Mouse (Mus musculus) subcutaneous adipose tissue, adult 2 months (tissue): ENCODE measurements around the gene Tgm7. TPM values are rescaled to one million over a fixed set of nuclear protein-coding genes. Genes with fewer than 3 reads are reported as not detected.

Experiments used
- polyA plus RNA-seq: library from polyadenylated mRNA; depleted of rRNA; stranded (reverse); fragments of >200 nt; gene quantifications from 2 replicates; pipeline ENCODE4 v1.2.3, GENCODE M21; 2012; ENCODE audit warnings: low replicate concordance; rRNA removed

Tgm7 gene
- 0.06 and 0.13 TPM in 2 replicates for polyA plus RNA-seq

DNA sequence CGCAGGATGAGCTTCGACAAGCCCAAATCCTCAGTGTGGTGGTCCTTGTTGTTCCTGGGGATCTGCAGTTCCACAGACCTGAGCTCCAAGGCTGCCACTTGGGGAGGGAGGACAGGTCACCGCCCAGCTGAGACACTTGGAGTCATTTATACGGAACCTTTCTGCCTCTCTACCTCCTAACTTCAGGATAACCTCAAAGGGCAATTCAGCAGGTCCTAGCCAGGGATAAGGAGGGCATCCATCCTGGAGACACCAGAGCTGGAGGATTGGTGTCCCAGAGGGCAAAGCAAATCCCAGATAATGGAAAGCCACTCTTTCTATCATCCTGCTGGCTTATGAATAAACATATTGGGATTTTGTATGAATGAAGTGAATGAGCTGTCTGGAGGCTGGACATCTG is at the start of gene Tgm7:
TSS of gene Tgm7 (minus strand) at position 101 of the 400 bp plus-strand sequence.

DNA sequence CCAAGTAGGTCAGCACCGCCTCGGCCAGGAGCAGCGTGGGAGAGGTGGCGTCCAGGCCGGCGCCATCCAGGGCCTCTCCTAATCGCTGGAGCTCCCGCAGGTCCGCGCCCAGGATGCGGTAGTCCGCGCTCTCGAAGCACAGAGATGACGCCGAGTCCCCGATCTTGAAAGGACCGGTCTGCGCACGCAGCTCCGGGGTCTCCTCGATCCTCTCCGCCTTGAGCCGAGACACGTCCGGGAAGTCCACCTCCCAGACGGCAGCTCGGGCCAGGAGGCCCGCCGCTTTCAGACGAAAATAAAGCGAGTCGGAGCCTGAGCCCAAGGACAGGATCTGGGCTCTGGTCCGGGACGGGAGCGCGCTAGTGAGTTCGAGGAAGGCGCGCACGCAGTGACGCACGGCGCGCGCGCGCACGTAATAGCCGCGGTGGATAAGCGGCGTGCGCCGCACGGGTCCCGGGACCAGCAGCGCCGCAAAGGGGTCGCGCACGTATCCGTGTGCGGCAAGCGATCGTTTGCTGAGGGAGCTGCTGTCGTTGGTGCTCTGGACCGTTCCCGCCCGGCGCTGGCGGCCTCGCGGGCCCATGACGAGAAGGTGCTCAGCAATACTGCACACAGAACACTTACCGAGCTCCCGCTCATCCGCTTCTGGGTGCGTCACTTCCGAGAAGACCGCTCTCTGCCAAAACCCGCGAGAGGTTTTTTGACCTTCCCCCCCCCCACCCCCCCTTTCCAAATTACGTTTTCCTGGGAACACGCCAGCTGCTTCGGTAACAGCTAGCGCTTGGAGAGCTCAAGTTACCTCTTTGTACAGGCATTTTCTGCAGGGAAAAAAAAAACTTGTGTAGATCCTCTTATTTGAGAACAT is 30.7 kb upstream of the Tgm7 start, which contains the start of the genes Adal and Lcmt2:
TSS of gene Adal (plus strand) at position 411 of the 865 bp plus-strand sequence.
TSS of gene Lcmt2 (minus strand) at position 636 of the 865 bp plus-strand sequence.

DNA sequence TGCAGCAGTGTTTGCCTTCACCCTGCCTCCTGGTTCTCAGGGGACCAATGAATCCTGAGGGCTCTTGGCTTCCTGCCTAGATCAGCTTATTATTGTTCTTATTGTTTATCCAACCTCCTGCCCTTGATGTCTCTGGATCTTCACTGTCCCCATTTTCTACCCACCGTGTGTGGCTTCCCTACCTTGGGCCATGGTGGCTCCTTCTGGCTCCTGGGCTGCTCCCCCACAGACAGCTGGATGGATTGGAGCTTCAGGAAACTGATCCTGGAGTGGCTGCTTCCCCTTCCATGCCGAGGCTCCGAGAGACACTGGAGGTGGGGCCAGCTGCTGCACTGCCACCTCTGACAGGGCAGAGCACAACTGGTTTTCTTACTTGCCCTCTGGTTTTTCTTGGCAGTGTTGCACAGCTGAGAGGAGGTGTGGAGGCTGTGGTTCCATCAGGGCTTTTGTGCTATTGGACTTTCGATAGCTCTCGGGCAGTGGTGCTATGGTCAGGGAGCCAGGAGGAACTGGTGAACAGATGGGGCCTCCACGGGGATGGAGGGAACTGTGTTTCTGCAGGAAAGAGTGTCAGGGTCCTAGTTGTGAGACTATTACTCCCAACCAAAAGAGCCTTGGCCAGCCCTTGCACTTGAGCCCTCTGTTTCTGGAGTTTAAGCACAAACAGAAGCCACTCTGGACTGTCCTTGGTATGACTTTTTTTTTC is 24.0 kb downstream of the Tgm7 start, which contains the start of gene Tgm5:
TSS of gene Tgm5 (minus strand) at position 362 of the 706 bp plus-strand sequence.

Other genes with a start within 250 kb of the Tgm7 start
- gene Ubr1, start 139.1 kb downstream of the Tgm7 start, polyA plus RNA-seq: 23.8 and 37.9 TPM in 2 replicates
- 8.6 and 8.7 TPM in 2 replicates for gene Tmem62, start 132.8 kb downstream of the Tgm7 start, polyA plus RNA-seq
- gene Ccndbp1, start 101.4 kb downstream of the Tgm7 start, polyA plus RNA-seq: 28.4 and 30.7 TPM in 2 replicates
- gene Epb42, start 72.7 kb downstream of the Tgm7 start, polyA plus RNA-seq: 0.11 and 0.14 TPM in 2 replicates
- 0.44 TPM in 1 of 2 replicates, not detected in the other for gene Tgm5, start 24.0 kb downstream of the Tgm7 start, polyA plus RNA-seq
- 4.3 and 6.7 TPM in 2 replicates for gene Adal, start 30.6 kb upstream of the Tgm7 start, polyA plus RNA-seq
- 6.6 and 11.4 TPM in 2 replicates for gene Lcmt2, start 30.9 kb upstream of the Tgm7 start, polyA plus RNA-seq
- 27.3 and 41.4 TPM in 2 replicates for gene Tubgcp4, start 60.9 kb upstream of the Tgm7 start, polyA plus RNA-seq
- 3.1 and 5.1 TPM in 2 replicates for gene Zscan29, start 61.3 kb upstream of the Tgm7 start, polyA plus RNA-seq
- 22.0 and 53.0 TPM in 2 replicates for gene Trp53bp1, start 161.6 kb upstream of the Tgm7 start, polyA plus RNA-seq
- gene Map1a, start 179.8 kb upstream of the Tgm7 start, polyA plus RNA-seq: 4.3 and 18.5 TPM in 2 replicates
- 57.7 and 96.8 TPM in 2 replicates for gene Ppip5k1, start 245.6 kb upstream of the Tgm7 start, polyA plus RNA-seq
- 0.42 and 25.2 TPM in 2 replicates for gene Ckmt1, start 247.9 kb upstream of the Tgm7 start, polyA plus RNA-seq